Mouse (Mus musculus) neutrophil, adult 5-6 weeks (primary cell): ENCODE data around the gene Mgat2. TPM values are rescaled to one million over a fixed set of nuclear protein-coding genes. Genes with fewer than 3 reads are reported as not detected.

Experiments
- ATAC-seq: fragments of 151-379, 151-347 bp; 2 replicates; pipeline ENCODE4 v1.8.0; 2017; ENCODE audit warnings: mild to moderate bottlenecking, moderate TSS enrichment; ENCODE audit not compliant: insufficient number of reproducible peaks, poor library complexity, low FRiP score, severe bottlenecking; ENCODE audit errors: extremely low read depth
- total RNA-seq: library from RNA; stranded (forward); fragments of 200-1000 nt; gene quantifications from 2 replicates; pipeline ENCODE4 v1.2.3, GENCODE M21; 2017

Mgat2 gene
- total RNA-seq, 1 experiment from 2014 or later = 44.6 TPM

GRCm38 (mm10) chr12:69171307-69171706 lies 12.7 kb upstream of the Mgat2 start:
- ATAC-seq = no peak

DNA sequence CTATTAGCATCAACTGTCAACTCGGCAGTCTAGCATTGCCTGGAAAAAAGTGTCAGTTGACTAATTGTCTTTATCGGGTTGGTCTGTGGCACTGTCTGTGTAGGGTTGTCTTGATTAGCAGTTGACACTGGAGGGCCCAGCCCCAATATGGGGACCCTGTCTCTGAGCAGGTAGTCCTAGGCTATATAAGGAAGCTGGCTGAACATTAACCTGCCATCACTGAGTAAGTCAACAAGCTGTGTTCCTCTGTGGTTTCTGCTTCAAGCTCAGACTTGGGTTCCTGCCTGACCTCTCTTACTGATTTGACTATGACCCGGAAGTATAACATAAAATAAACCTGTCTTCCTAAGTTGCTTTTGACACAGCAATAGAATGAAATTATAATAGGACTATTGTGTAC lies 8.0 kb upstream of the Mgat2 start:
- ATAC-seq = no peak

DNA sequence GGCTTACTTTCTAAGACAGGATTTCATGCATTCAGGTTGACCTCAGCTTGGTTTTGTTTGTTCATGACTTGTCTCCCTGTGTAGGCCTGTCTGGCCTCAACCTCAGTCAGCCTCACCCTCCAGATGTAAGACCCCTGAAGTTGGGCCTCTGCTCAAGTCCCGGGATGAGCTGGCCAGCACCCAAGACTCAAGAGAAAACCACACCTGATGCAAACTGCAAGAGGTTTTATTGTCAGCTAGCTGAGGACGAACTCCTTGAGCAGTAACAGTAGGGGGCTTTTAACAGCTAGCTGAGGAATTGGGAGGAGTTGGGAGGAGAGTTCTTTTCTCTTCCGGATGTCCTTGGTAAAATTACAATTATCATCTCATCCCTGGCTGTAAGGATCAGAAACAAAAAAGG lies 6.4 kb upstream of the Mgat2 start:
- ATAC-seq = no peak

DNA sequence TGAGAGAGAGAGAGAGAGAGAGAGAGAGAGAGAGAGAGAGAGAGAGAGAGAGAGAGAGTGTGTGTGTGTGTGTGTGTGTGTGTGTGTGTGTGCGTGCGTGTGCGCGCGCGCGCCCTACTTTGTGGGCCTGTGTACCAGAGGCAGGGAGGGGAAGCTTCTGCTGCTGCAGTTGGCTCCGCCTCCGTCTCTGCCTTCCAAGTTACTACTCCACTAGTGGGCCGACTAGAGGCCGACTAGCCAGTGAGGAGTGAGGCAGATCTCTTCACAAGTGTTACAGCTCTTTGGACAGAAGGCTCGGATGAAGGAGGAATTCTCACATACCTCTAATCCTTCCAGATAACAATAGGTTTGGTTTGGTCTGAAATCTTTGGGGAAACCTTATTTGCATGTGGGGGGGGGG lies 4.6 kb upstream of the Mgat2 start:
- ATAC-seq = no peak

- no peak for ATAC-seq
These were observed 2.2 kb upstream of the Mgat2 start for GRCm38 (mm10) chr12:69181800-69182199.

GRCm38 (mm10) chr12:69184342-69185295 lies 662 bp downstream of the Mgat2 start:
- peak; percentile 21; the same call in 1 of the 2 replicates for ATAC-seq

DNA sequence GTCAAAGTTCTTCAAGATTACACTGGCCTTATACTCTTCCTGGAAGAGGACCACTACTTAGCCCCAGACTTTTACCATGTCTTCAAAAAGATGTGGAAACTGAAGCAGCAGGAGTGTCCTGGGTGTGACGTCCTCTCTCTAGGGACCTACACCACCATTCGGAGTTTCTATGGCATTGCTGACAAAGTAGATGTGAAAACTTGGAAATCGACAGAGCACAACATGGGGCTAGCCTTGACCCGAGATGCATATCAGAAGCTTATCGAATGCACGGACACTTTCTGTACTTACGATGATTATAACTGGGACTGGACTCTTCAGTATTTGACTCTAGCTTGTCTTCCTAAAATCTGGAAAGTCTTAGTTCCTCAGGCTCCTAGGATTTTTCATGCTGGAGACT lies 1.4 kb downstream of the Mgat2 start:
- no peak for ATAC-seq

- no peak for ATAC-seq
These were observed 3.0 kb downstream of the Mgat2 start for GRCm38 (mm10) chr12:69186811-69187471.

GRCm38 (mm10) chr12:69190074-69190473 lies 6.1 kb downstream of the Mgat2 start:
- ATAC-seq = no peak

DNA sequence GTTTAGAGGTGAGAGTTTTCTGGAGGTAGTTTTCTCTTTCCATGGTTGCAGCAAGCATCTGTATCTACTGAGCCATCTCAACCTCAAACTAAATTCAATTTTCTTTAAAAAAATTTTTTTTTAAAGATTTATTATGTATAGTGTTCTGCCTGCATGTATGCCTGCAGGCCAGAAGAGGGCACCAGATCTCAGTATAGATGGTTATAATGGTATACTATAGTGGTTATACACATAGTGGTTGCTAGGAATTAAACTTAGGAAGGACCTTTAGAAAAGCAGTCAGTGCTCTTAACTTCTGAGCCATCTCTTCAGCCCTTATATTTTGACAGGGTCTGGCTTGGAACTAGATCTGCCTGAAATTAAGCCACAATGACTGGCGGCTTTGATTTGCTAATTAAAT lies 6.6 kb downstream of the Mgat2 start:
- 0 out of 2 replicates have a peak, but pooled peaks have one; percentile 44 for ATAC-seq

GRCm38 (mm10) chr12:69191396-69191795 lies 7.4 kb downstream of the Mgat2 start:
- ATAC-seq = no peak

DNA sequence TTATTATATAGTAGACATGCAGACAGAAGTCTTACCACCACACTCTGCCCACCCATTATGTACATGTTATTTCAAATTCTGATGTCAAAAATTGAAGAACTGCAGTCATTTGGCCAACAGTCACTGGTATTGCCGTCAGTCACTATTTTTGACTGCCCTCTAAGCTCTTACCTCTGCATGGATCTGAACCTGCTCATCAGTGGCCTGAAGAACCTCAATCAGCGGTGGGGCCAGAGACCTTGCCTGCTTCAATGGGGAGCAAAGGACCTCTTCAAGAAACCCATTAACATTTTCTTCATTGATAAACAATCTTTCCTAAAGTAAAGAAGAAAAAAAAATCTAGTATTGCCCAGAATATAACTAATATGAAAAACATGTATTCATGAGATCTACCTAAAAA lies 8.7 kb downstream of the Mgat2 start:
- no peak for ATAC-seq

DNA sequence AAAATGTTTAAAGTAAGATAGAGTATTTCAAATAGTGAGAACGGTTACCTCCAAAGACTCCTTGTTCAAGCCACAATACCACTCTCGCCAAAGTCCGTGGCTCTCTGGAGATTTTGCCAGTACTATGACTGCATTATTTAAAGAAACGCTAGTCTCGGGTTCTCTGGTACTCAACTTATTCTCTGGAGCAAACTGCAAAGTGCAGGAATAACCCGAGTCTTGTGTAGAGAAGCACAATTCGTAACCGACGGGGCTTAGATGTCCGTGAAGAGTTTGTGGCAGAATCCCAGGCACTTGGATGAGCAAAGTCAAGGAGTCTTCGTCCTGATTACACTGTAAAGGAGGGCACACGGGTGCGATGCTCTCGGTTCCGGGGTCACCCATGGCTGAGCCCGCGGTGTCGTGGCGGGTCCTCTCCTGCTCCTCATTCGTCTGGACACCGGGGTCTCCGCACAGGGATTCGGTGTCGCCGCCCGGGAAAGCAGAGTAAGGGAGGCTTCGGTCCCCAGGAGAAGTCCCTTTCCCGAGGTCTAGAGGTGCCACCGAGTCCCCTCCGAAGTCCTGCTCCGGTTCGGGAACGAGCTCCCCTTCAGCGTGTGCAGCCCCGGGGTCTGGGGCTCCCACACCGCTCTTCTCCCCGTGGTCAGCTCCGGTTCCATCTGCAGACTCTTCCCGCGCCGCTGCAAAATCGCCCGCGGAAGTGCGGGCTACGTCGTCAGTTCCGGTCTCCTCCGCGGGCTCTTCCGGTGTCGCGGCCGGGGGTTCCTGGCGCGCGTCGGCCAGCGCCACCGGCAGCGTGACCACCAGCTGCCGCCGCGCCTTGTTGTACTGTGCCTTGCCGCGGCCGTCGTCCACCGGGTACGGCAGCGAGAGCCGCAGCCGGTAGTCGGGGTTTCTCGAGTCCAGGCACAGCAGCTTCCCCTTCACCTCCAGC lies 12.8 kb downstream of the Mgat2 start, which contains the start of gene Gm49383:
Gm49383 (minus strand) TSS at position 661 of the 934 bp plus-strand sequence.
- ATAC-seq = peak; percentile 73

GRCm38 (mm10) chr12:69197378-69198163 lies 13.6 kb downstream of the Mgat2 start:
- peak; percentile 55 for ATAC-seq

- 0 out of 2 replicates have a peak, but pooled peaks have one; percentile 7 for ATAC-seq
These were observed 14.2 kb downstream of the Mgat2 start, which contains the start of gene Dnaaf2 for GRCm38 (mm10) chr12:69198164-69198535. Gene Dnaaf2 (minus strand): TSS chr12:69198429.

GRCm38 (mm10) chr12:69198985-69199384 lies 15.0 kb downstream of the Mgat2 start:
- ATAC-seq = no peak

DNA sequence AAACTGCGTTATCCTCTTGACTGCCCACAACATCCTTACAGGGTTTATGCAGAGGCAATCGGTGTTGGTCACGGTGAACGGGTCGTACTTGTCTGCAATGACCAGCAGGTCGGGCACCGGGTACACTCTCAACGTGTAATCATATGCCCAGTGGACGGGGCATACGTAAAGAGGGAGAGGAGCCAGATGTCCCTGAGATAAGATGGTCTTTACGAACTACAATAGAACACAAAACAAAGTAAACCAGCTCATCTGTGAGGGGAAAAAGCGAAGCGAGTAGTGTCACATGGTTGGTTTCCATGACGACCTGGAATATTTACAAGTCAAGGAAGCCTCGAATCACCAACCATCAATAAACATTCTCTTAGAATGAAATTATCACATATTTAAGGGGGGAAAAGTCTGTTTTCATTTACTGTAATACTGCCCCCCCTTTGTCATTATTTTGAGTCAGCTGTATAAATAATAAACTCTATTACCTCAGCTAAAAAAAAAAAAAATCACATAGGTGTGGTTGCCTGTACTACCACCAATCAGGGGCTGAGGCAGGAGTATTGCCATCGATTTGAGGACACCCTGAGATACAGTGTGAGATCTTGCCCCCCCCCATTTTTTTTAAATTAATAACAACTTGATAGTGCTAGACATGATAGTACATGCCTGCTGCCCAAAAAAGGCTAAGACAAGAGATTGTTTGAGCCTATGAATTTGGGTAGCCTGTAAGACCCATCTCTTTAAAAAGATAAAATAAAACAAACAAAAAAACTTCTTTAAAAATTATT lies 20.3 kb downstream of the Mgat2 start, which contains the start of gene Gm49384:
Gm49384 (minus strand) TSS at position 216 of the 782 bp plus-strand sequence.
- ATAC-seq = no peak
